Mouse (Mus musculus) limb, embryonic 14.5 days (tissue): ENCODE measurements around the gene Dnah3. TPM values are rescaled to one million over a fixed set of nuclear protein-coding genes. Genes with fewer than 3 reads are reported as not detected.

Source experiments
- ATAC-seq: fragments of 200-750 bp; cut with Nextera tagmentation; 2 replicates; pipeline ENCODE4 v1.8.0; 2017; ENCODE audit warnings: low read depth, moderate number of reproducible peaks, moderate TSS enrichment; ENCODE audit not compliant: low FRiP score
- DNase-seq: peaks from one replicate; pipeline ENCODE4 v3.0.0-alpha.2; 2015; ENCODE audit warnings: low spot score
- H3K27ac ChIP-seq: fragments of 300-500 bp; sonication (generic); replicated peaks from 2 replicates; pipeline ENCODE4 v1.5.1; 2014; ENCODE audit warnings: low read depth, mild to moderate bottlenecking, low read length, moderate library complexity, mixed read lengths
- H3K27me3 ChIP-seq: fragments of 300-500 bp; sonication (generic); 2 replicates; pipeline ENCODE4 v1.6.1; 2014; ENCODE audit warnings: low read length, mixed read lengths; ENCODE audit not compliant: control insufficient read depth, insufficient read depth
- H3K36me3 ChIP-seq: fragments of 300-500 bp; sonication (generic); 2 replicates; pipeline ENCODE4 v1.6.1; 2014; ENCODE audit warnings: mild to moderate bottlenecking, low read length, moderate library complexity, mixed read lengths; ENCODE audit not compliant: control insufficient read depth, insufficient read depth
- H3K4me1 ChIP-seq: fragments of 300-500 bp; sonication (generic); 2 replicates; pipeline ENCODE4 v1.6.1; 2014; ENCODE audit warnings: antibody characterized with exemption, low read length, mixed read lengths; ENCODE audit not compliant: control insufficient read depth, insufficient read depth
- H3K4me2 ChIP-seq: fragments of 300-500 bp; sonication (generic); replicated peaks from 2 replicates; pipeline ENCODE4 v1.6.1; 2014; ENCODE audit warnings: low read depth, mild to moderate bottlenecking, low read length, moderate library complexity; ENCODE audit not compliant: severe bottlenecking
- H3K4me3 ChIP-seq: fragments of 300-500 bp; sonication (generic); replicated peaks from 2 replicates; pipeline ENCODE4 v1.5.1; 2014; ENCODE audit warnings: low read length
- H3K9ac ChIP-seq: fragments of 300-500 bp; sonication (generic); 2 replicates; pipeline ENCODE4 v1.6.1; 2014; ENCODE audit warnings: mild to moderate bottlenecking, low read depth, low read length, moderate library complexity; ENCODE audit not compliant: severe bottlenecking
- H3K9me3 ChIP-seq: fragments of 300-500 bp; sonication (generic); 2 replicates; pipeline ENCODE4 v1.6.1; 2016; ENCODE audit warnings: low read length; ENCODE audit not compliant: control insufficient read depth
- POLR2A ChIP-seq: fragments of 200-500 bp; IDR thresholded peaks from 2 replicates; pipeline ENCODE4 v1.8.0; 2012; ENCODE audit warnings: inconsistent platforms, mild to moderate bottlenecking, moderate library complexity, borderline replicate concordance; ENCODE audit not compliant: insufficient read depth, insufficient read length; ENCODE audit errors: extremely low read depth
- WGBS: fragments of 180-500 bp; shearing (Covaris S2); extraction: QIAGEN DNeasy Blood & Tissue Kit; methylation state at CpG from one replicate; pipeline ENCODE4 v1.1.7; 2014; 5-methylcytosine and 5-hydroxymethylcytosine counted together
- polyA plus RNA-seq, 2 experiments: library from polyadenylated mRNA; depleted of rRNA in 1 of 2; stranded (reverse) in 1 of 2; unstranded in 1 of 2; fragments of >200 nt; fragmentation: Nextera tagmentation in 1 of 2; extraction: Ambion mirVana in 1 of 2; gene quantifications; 2 replicates each; pipeline versions ENCODE4 v1.2.1 to v1.2.3; 2012 to 2014

Gene Dnah3
- not detected in 2 replicates for polyA plus RNA-seq (2012; rRNA removed)
- polyA plus RNA-seq (2014; fragmentation: Nextera tagmentation; extraction: Ambion mirVana): 0.01 TPM in 1 of 2 replicates, not detected in the other

DNA sequence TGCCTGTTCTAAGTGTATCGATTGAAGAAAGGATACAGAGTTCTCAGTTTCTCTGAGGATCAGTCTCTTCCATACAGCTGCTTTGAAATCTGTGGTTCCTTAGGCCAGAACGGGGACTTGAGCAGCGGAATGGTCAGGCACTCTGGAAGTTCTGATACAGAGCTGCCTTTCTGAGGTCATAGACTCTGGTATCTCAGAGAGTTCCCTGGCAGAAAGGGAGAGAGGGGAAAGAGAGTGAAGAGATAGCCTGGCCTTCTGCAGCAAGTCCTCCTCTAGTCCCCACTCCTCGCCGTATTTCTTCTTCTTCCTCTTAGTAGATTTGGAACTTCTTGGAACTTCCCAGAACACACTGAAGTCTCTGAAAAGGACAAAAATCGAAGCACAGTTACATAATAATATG lies at the start of gene Dnah3:
TSS of gene Dnah3 (minus strand) at position 101 of the 400 bp plus-strand sequence.
- H3K36me3 ChIP-seq: no peaks in the 10 kb centered on the region
- no peak within 1 kb of the TSS for H3K27ac ChIP-seq
- no peak within 1 kb of the TSS for H3K4me3 ChIP-seq
- whole genome bisulfite sequencing: 82% methylated on average over 6 of the region's 6 CpGs
- no peak within 1 kb of the TSS for H3K4me2 ChIP-seq
- no peak for TF ChIP-seq POLR2A
- no peaks in the 10 kb centered on the region for H3K9me3 ChIP-seq
- H3K9ac ChIP-seq: no peak within 1 kb of the TSS
- DNase-seq (no peak), ATAC-seq (no peak)
- no peaks in the 10 kb centered on the region for H3K27me3 ChIP-seq
- no peaks in the 10 kb centered on the region; the same call in 1 of the 2 replicates for H3K4me1 ChIP-seq

DNA sequence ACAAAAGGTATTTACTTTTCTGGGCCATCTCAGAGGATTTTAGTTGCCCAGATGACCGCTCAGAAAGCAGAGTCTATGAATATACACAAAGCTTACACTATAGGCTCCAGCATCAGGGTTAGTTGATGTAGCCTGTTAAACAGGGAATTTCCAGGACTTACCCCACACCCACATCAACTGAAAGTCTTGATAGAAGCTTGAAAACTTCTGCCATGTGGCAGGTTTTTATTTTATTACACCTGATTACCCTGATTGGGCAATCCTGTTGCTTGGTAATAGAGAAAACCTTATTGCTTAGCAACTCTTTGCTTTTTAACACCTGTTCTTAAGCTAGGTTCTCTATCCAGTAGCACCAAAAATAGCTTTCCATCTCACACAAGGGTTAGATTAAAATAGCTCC lies 47.7 kb upstream of the Dnah3 start:
- no peaks in the 10 kb centered on the region for H3K4me1 ChIP-seq
- H3K4me2 ChIP-seq: no peak overlapping the region
- ATAC-seq (no peak), DNase-seq (no peak)
- TF ChIP-seq POLR2A: no peak
- 84% methylated on average over 1 of the region's 1 CpGs for WGBS
- H3K9me3 ChIP-seq: no peaks in the 10 kb centered on the region
- no peak overlapping the region for H3K9ac ChIP-seq
- H3K27ac ChIP-seq: no peak overlapping the region
- H3K36me3 ChIP-seq: no peaks in the 10 kb centered on the region
- no peaks in the 10 kb centered on the region for H3K27me3 ChIP-seq
- no peak overlapping the region for H3K4me3 ChIP-seq

DNA sequence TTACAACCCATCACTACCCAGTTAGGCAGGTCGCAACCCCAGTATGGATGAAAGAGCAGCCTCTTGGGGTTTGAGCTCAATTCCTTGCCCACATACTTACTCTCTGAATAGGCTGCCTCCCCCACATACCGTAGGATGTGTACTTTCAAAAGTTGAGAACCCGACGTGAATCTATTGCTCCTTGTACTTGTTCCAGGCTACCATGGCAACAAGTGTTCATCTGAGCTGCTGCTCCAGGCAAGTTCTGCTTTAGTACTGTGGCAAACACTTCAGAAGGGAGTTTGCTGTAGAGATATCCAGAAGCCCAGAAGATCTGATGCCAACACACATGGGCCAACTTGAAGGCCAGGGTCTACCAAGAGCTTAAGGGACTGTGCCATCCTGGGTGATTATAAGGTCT lies 33.9 kb upstream of the Dnah3 start:
- peaks cover 19% of the 10 kb centered on the region for H3K4me1 ChIP-seq
- H3K36me3 ChIP-seq: no peaks in the 10 kb centered on the region
- H3K27me3 ChIP-seq: no peaks in the 10 kb centered on the region
- no peak for DNase-seq
- no peak for ATAC-seq
- 70% methylated on average over 4 of the region's 4 CpGs for WGBS
- no peak overlapping the region for H3K4me2 ChIP-seq
- no peak for TF ChIP-seq POLR2A
- no peak overlapping the region for H3K27ac ChIP-seq
- no peaks in the 10 kb centered on the region for H3K9me3 ChIP-seq
- H3K4me3 ChIP-seq: no peak overlapping the region
- H3K9ac ChIP-seq: no peak overlapping the region

- Histone ChIP-seq H3K27me3 (no peaks in the 10 kb centered on the region), H3K4me1 (peaks cover 19% of the 10 kb centered on the region), H3K9ac (no peak overlapping the region), H3K9me3 (no peaks in the 10 kb centered on the region), H3K4me3 (no peak overlapping the region), H3K36me3 (no peaks in the 10 kb centered on the region), H3K27ac (no peak overlapping the region), H3K4me2 (no peak overlapping the region)
- ATAC-seq: peak; percentile 83
- WGBS: 25% methylated on average over 4 of the region's 4 CpGs
- peak; percentile 59 for DNase-seq
- TF ChIP-seq POLR2A: no peak
Measured at GRCm38 (mm10) chr7:120127686-120128059, 32.6 kb upstream of the Dnah3 start.

DNA sequence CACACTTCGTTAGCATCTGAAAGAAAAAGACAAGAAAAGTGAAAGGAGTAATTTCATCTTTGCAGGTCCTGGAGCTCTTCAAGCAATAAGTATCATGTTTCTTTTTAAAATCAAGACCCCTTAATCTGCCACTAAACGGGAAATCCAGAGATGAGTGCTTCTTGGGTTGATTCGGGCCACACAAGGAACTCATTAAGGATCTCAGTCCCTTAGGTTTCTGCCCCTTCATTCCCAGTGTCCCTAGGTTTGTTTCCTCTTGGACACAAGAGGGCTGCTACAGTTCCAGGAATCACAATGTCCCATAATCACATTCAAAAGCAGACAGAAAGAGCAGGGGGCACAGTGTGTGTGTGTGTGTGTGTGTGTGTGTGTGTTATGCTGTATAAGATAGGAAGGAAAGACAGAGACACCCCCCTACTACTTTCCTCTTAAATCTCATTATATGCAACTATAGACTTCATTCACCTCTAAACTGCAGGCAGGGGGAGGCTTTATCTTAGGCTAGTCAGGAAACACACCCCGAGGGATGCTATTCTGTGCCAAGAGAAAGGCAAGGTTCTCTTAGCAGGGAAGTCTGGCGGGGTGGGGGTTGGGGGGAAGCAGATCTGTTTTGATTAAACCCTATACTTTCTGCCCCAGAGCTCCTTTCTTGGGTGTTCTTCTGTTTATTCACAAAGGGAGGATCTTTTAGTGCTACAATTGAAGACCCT lies 32.1 kb upstream of the Dnah3 start:
- ATAC-seq: peak; percentile 66
- no peak overlapping the region for H3K9ac ChIP-seq
- H3K27ac ChIP-seq: 0 out of 2 replicates have a peak overlapping the region, but pooled peaks have one; percentile 15
- H3K36me3 ChIP-seq: no peaks in the 10 kb centered on the region
- 0 out of 2 replicates have a peak overlapping the region, but pooled peaks have one; percentile 6 for H3K4me2 ChIP-seq
- H3K27me3 ChIP-seq: no peaks in the 10 kb centered on the region
- H3K4me1 ChIP-seq: peaks cover 19% of the 10 kb centered on the region
- peak; percentile 66 for DNase-seq
- TF ChIP-seq POLR2A: no peak
- no peaks in the 10 kb centered on the region for H3K9me3 ChIP-seq
- 10% methylated on average over 5 of the region's 5 CpGs for WGBS
- H3K4me3 ChIP-seq: no peak overlapping the region
